Mouse (Mus musculus): ENCODE measurements around the gene Klhl41.

Klhl41 gene

DNA sequence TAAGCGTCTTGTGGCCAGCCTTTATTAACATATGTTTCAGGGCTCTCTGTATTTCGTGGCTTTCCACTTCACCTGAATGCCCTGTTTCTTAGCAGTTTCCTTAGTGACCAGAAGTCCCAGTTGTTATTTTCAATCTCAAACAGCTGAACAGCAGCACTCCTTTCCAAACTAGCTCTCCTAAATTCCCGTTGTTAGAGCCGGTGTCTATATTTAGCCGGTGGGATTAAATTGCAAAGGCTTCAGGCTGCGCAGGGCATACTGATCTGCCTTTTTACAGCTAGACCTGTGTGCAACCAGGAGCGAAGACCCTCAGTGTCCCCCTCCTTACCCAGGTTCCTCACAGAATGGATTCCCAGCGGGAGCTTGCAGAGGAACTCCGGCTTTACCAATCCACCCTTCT lies at the start of gene Klhl41:
Gene Klhl41 (plus strand): TSS at position 268 of the 400 bp plus-strand sequence.
- peak; percentile 66 for DNase-seq

DNA sequence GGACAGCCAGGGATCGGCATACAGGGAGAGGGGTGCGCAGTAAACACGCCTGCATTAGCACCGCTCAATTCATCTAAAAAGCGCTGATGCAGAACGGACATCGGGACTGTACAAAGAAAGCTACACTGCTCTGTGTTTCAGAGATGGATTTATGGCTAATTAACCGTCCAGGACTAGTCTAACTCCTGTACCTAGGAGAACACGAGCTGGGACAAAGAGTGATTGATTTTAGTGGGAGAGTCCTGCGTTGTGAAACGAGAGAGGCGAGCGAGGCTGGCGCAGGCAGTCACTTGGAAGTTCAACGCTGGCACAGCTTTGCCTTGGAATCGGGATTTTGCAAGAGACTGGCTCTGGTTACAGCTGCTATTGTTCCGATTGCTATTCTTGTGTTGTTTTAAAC lies 40.7 kb upstream of the Klhl41 start:
- DNase-seq = no peak

DNA sequence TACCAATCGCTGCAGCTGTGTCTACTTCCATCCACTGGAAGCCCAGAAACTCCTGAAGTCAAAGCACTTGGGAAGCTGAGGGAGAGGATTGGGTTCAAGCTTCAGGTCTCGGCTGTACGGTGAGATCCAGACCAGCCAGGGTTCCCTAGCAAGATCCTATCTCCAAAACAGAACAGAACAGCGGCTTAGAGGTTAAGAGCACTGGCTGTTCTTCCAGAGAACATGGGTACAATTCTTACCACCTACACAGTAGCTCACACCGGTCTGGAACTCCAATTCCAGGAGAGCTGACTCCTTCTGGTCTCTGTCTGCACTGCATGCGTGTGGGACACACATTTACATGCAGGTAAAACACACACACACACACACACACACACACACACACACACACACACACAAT lies 40.0 kb upstream of the Klhl41 start:
- no peak for DNase-seq

DNA sequence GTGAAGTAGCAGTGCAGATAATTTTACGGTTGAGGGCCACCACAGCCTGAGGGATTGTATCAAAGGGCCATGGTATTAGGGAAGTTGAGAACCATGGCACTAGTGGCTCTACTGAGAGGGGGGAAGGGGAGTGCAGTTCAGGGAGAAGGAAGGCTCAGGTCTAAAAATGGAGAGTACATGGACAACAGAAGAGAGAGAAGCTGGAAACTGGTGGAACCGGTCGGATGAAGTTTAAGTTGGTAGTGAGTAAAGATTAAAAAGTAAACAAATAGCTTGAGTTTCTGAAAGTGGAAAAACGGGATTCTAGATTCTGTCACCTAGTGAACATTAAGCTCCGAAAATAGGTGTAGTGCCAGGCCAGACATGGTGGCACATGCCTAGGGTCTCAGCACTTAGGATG lies 39.1 kb upstream of the Klhl41 start:
- no peak for DNase-seq

DNA sequence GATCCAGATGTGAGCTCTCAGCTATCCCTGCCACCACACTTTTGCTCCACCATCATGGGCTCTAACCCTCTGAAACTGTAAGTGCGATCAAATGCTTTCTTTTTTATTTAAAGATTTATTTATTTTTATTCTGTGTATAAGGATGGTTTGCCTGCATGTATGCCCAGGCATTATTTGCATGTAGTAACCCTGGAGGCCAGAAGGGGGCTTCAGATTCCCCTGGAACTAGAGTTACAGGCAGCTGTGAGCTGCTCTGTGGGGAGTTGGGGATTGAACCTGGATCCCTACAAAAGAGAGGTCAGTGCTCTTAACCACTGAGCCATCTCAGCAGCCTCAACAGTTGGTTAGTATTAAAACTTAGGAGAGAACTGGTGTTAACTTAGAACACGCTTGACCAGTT lies 38.5 kb upstream of the Klhl41 start:
- DNase-seq = no peak

DNA sequence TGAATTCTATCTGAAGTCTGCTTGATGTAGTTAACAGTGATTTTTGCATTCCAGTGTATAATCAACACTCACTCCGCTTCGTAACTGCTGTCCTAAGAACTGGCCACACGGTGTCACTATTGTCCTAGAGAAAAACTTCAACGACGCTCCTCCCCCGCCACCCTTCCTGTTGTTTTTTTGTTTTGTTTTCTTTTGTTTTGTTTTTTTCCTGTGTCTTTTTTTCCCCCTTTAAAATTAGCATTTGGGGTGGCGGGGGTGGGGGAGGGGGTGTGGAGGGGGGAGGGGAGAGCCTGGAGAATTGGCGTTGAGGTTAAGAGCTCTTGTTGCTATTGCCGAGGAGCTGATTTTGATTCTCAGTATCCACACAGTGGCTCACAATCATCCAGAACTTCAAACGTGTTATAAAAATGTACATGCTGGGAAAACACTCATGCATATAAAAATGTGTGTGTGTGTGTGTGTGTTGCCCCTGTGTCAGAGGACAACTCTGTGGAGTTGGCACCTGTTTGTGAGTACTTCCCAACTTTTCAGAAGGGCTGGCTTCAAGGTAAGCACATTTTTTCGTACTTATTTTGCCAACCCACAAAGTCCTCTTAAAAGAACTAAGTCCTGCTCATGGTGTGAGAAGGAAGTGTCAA lies 34.7 kb upstream of the Klhl41 start:
- no peak for DNase-seq

DNA sequence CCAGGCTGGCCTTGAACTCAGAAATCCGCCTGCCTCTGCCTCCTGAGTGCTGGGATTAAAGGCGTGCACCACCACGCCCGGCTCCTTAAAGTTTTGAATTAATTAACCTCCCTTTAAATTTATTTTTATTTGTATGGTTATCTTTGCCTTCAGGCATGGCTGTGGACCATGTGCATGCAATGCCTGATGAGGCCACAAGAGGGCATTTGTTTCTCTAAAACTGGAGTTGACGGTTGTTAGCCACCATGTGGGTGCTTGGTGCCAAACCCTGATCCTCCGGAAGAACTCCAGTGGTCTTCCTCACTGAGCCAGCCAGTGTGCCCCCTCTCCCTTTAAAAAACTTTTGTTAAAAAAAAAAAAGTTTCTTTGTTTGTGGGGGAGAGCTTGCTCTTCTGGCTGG lies 34.1 kb upstream of the Klhl41 start:
- DNase-seq = peak; percentile 88

DNA sequence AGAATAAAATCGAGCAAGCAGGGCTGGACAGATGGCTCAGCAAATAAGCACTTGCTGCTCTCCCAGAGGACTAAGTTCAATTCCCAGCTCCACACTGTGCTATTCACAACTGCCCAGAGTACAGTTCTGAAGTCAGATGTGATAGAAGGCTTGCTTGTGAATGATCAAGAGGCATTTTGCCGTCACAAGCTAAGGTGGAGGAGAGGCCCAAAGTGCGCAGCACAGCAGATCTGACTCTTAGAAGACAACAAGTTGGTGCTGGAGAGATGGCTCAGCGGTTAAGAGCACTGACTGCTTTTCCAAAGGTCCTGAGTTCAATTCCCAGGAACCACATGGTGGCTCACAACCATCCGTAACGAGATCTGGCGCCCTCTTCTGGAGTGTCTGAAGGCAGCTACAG lies 31.9 kb upstream of the Klhl41 start:
- peak; percentile 57 for DNase-seq

DNA sequence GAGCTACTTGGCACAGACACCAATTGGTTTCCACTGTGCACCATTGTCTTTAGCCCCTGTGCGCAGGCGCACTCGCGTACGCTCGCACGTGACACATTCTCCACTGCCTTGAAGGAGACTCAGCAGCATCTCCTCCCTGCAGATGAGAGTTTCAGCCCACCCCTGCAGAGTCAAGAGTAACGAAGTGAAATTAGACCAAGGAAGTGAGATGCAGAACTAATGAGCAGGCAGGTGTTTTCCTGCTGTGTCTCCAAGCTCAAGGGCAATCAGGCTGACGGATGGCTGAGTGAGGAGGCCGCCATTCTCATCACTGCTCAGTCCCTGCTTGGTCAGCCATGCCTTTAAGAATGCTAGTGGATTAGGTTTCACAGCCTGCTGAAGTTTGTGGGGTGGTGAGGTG lies 29.8 kb upstream of the Klhl41 start:
- peak; percentile 66 for DNase-seq

DNA sequence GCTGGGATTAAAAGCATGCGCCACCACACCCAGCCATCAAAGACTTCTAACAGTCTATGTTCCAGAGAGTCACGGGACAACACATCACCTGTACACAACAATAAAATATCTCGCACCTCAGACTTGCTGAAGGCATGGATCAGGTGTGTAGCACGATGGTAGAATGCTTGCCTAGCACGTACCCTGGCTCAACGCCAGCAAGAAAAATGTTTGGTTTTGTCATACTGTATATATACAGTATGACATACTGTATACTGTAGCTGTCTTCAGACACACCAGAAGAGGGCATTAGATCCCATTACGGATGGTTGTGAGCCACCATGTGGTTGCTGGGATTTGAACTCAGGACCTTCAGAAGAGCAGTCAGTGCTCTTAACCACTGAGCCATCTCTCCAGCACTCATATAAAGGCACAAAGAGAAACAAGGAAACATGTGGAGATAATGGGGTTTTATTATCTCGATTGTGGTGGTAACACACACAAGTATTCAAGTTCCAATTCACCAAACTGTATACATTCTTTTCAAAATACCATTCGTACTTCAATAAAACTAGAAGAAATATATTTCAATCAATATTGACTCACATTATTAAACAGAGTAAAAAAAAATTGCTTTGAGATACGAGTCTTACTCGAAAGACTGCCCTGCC lies 24.8 kb upstream of the Klhl41 start:
- DNase-seq = no peak

DNA sequence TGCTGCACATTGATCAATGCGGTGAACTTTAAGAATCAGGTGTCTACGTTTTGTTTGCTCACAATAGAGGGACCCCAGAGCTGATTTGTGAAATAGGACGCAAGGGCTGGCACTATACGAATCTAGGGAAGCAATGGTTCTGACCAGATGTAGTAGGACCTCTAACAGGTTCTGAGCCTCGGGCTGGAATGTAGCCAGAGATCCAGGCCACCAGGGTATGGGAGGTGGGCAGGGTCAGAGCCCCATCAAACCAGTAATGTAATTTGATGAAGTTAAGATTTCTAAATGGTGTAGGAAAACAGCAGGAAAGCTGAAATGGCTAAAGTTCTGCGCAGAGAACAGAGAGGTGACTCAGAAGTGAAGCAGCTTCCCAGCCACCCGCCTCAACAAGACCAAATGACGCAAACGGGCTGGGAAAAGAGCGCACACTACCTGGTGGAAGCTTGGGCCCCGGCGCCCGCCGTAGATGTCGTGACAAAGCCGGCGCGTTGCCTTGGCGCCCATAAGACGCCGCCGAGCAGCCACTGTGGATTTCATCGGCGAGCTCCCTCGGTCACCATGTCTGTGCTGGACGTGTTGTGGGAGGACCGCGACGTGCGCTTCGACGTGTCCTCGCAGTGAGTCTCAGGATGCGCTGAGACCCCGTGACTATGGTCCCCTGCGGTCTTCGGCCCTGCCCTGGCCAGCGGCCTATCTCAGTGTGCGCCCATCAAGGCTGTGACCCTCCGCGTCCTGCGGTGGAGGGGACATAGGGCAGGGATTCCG lies 23.0 kb upstream of the Klhl41 start, which contains the start of gene Bbs5:
Gene Bbs5 (plus strand): TSS at position 446 of the 765 bp plus-strand sequence.
- DNase-seq = peak; percentile 99

DNA sequence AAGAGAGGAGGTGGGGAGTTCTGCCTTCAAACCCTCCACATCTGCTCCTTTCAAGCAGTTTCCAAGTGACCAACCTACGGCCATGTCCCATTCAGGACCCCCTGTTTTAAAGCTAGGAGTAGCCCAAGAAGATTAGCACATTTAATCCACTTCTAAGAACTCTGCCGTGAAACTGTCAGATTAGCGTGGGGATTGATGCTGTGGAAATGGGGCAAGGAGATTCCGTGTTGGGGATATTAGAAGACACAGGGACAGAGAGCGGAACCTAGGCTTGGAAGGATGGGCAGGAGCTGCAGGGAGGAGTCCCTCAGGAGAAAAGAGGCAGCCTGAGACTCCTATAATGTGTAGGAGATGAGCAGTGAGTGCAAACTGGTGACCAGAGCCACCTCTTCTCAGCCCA lies 20.2 kb upstream of the Klhl41 start:
- peak; percentile 55 for DNase-seq

DNA sequence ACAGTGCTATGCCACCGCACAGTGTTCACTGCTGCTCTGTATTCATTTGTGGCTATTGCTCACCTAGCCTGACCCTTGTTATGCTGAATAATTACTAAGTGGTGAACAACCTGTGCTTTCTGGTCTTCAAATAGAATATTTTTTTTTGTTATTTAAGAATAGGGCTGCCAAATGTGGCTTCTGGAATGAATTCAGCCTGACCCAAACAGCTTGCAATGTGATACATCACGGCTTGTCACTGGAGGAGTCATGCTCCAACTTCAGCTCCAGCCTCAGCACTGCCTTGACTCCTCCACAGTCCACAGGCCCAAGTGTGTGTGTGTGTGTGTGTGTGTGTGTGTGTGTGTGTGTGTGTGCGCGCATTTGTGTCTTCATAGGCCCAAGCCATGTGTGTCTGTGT lies 10.6 kb upstream of the Klhl41 start:
- DNase-seq = peak; percentile 33

DNA sequence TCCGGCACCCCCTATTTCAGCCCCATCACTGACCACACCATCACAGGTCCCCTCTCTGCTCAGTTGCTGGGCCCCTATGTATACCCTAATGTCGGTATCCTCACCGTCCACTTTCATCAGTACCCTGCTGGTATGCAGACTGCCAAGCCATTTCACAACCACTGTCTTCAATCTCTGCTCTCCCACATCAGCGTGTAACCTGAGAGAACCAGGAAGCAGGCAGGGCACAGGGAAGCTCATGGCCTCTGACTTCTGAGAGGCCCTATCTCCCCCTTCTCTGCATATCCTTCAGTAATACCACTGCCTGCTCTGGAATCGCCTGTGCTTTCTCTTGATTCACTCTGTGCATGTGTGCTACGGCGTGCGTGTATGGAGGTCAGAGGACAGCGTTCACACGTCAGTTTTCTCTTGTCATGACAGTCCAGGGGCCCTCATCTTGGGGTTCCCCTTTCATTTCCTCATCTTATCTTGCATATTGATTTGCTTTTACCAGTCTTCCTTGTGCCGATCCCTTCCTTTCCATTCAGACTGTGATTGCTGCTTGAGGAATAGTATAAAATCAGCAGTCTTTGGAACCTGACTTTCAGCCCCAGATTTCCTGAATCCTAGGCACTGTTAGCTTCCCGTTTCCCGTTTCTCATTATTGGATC lies 6.0 kb upstream of the Klhl41 start:
- peak; percentile 84 for DNase-seq

DNA sequence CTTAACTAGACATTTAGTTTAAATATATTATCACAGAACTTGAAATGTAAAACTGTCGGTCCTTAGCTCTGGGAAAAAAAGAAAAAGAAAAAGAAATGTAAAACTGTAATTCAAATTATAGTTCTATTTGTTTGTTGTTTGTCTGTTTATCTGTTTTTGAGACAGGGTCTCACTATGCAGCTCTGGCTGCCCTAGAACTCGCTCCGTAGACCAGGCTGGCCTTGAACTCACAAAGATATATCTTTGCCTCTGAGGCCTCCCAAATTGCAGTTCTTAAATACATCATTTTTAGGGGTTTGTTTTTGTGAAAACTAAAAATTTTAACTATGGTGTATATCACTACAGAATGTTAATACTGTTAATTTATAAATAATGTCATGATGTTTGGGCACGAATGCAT lies 2.3 kb upstream of the Klhl41 start:
- peak; percentile 79 for DNase-seq

DNA sequence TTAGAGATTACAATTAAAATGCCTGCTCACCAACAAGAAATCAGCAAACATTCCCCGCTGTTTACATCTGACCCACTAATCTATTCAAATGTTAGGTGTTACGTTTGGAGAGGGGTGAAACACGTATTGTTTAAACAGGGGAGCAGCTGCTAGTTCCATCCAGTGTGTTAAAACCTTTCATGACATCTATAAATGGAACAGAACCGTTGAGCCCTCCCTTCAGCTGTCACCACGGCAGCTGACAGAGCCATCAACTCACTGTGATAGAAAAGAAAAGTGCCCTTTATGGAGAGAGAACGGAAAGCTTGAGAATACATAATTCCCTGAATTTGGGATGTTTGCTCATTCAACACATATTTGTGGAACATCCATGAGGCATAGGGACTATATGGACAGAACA lies 1.5 kb upstream of the Klhl41 start:
- DNase-seq = peak; percentile 77

DNA sequence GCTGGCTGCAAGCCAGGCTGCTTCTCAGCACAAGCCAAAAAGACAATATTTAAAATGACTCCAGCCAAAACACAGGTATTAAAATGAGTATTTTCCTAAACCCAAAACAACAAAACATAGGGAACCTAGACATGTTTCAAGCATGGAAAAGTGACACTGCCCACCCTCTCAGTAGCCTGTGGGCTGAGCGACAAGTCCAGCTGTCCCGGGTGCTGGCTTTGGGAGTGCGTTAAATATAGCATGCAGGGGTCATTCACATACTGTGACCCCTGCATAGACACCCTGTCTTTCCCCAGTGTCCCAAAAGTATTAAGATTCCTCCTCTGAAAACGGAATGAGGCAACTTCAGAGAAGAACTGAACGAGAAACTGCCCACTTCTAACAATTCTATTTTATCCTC lies 3.8 kb downstream of the Klhl41 start:
- DNase-seq = no peak

DNA sequence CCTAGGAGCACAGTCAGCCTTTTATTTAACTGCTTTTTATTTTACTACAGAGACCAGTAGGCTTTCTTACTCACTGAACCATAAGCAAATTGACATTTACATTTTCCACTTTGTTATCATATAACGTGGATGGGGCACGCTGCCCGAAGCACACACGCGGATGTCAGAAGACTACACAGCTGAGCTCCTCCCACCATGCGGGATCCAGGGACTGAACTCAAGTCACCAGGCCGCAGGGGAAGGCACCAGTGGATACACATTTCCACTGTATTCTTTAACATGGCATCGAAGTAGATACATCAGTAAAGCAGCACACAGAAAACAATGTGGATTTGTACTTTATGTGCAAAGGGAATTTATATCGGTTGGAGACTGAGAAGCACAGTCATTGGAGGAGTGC lies 5.3 kb downstream of the Klhl41 start:
- peak; percentile 58 for DNase-seq

DNA sequence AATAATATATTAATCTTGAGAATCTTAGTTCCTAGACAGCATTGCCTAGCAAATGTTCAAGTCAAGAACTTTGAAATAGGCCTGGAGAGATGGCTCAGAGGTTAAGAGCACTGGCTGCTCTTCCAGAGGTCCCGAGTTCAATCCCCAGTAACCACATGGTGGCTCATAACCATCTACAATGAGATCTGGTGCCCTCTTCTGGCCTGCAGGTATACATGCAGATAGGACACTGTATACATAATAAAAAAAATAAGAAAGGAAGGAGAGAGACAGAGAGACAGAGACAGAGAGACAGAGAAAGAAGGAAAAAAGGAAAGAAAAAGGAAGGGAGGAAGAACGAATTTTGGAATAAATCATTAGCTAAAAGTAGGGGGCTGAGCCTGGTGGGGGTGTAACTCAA lies 6.8 kb downstream of the Klhl41 start:
- peak; percentile 25 for DNase-seq

DNA sequence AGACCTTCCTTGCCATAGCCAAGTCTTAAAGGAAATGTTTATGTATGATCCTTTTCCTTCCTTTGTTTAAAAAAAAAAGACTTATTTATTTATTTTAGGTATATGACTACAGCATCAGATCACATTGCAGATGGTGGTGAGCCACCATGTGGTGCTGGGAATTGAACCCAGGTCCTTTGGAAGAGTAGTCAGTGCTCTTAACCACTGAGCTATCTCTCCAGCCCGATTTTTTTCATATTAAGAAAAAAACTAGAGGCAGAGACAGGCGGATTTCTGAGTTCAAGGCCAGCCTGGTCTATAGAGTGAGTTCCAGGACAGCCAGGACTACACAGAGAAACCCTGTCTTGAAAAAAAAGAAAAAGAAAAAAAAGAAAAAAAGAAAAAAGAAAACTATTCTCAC lies 7.3 kb downstream of the Klhl41 start:
- DNase-seq = peak; percentile 60

DNA sequence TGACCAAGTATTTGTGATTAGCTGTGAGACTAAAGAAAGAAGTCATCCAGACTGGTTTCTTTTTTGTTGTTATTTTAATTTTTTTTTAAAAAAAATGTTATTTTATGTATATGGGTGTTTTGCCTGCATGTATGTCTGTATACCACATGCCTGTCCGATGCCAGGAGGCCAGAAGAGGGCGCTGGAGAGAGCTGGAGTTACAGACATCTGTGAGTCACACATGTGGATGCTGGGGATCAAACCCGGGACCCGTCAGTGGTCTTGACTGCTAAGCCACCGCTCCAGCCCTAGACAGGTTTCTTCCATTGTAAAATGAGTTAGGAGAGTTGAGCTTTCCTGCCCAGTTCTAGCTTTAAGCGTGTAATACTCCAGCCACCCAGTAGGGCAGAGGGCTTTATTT lies 10.1 kb downstream of the Klhl41 start:
- DNase-seq = peak; percentile 79

DNA sequence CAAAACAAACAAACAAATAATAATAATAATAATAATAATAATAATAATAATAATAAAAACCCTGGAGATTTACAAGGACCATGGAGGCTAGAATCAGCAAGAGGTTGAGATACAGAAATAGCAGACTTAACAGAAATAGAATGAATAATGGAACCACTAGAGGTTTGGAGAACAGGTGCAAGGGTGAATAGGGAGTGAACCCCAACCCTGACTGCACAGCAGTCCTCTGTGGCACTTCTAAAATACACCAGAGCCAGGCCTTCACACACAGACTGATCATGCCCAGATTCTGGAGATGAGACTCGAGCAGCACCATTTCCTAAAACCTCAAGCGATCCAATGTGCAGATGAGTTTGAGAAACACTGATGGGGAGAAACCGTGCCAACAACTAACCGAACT lies 12.0 kb downstream of the Klhl41 start:
- no peak for DNase-seq

DNA sequence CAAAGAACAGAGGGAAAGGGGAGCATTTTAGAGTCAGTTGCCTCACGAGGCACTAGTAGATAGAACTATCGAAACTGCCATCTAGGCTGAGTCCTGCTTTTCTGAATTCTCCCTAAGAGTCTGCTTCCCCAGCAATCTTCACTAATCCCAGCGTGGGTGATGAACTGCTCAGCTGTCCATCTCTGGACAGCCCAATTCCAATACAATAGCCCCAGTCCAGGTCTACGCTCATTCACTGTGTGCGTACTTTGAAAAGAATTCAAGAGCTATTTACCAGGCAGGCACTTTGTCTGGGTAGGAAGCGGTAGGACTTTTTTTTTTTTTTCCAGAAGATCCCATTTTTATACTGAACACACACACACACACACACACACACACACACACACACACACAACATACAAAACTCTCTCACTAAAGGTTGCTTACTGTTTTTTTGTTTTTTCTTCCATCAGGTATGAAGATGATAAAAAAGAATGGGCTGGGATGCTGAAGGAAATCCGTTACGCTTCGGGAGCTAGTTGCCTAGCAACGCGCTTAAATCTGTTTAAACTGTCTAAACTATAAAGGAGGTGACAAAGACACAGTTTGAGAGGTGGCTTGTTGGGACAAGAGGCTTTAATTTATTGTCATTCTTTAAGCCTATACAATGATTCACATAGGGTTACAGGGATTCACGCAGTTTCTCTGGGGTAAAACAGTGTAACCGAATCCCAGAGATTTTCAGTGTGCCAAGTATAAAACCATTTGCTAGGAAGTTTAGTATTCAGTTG lies 13.3 kb downstream of the Klhl41 start:
- peak; percentile 54 for DNase-seq

Data from heart, adult 11 months (tissue).